Mouse (Mus musculus) cortical plate, adult 2 months (tissue): Measurements from ENCODE around the gene Fgd4.

Source experiments
- CTCF ChIP-seq: fragments of 200-500 bp; IDR thresholded peaks from 2 replicates; pipeline ENCODE4 v1.5.1; 2011; ENCODE audit warnings: mild to moderate bottlenecking, control low read depth, low read length; ENCODE audit not compliant: insufficient read depth; ENCODE audit errors: extremely low read depth
- POLR2A ChIP-seq: fragments of 200-500 bp; IDR thresholded peaks from 2 replicates; pipeline ENCODE4 v1.6.1; 2011; ENCODE audit warnings: mild to moderate bottlenecking, low read length, control low read depth; ENCODE audit not compliant: insufficient read depth; ENCODE audit errors: extremely low read depth

GRCm38 (mm10) chr16:16633730-16634129 lies 33.4 kb upstream of the Fgd4 start:
- TF ChIP-seq POLR2A (no peak), CTCF (no peak)
